In the genomic region with DNA sequence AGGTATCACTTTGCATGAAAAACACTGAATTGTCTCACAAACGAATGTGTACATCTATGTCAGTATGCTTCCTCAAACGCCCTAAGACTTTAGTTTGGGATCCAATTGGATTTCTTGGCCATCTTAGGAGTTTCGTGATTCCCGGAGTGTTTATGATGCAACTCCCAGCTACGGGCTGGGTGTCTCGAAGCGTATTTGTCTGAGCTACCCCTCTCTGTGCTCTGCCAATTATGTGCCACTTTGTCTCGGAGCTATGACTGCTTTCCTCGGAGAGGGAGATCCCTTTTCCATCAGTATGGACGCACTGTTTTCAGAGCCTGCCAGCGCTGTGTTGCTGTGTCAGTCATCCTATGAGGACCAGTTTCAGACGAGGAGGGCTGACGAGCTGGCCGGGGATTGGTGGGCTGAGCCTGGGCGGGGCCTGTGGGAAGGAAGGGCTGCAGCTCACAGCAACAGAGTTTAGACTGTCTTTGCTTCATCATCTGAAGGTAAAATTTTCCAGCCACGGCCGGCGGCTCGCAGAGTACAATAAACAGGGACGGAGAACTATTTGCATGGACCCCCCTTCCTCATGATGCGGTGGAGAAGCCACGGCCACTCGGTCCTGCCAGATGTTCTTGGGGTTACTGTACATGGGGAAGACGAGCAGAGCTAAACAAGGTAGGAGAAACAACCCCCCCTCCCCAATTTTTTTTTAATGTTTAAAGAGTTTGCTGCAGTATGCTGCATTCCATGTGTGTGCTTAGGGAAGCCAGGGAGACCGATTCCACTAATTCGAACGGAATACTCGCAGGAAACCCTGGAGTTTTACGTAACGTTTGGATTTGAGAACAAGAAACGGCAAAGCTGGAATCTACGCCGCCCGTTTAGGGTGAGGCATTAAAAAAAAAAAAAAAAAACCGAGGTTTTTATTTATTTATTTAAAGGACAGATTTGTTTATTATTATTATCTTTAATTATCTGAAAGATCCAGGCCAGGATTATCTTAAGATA, we compare ENCODE assay signal across 8 mouse cellular contexts. TPM values are rescaled to one million over a fixed set of nuclear protein-coding genes. Genes with fewer than 3 reads are reported as not detected.
DNase-seq lines count a peak whose midpoint lies in the region; ATAC-seq and TF ChIP-seq lines count a peak whose summit lies in the region.

A gene (plus strand): TSS at position 424 of the 993 bp plus-strand sequence.

- peaks cover 36% of the 10 kb centered on the region for H3K79me2 ChIP-seq in CH12.LX (replicated peaks; ENCODE audit: control insufficient read depth, extremely low read depth, insufficient read depth, poor library complexity, severe bottlenecking)

- peak; percentile 95 for DNase-seq in CH12.LX (ENCODE audit: extremely low read depth)
- DNase-seq in c-Kit-positive CD71-positive TER-119-negative erythroid progenitor cells, embryonic 14.5 days (ENCODE audit: low read depth) = peak; percentile 85
- DNase-seq in forebrain, embryonic 11.5 days (ENCODE audit: low spot score) = peak; percentile 95
- DNase-seq in kidney, postnatal 4 days = peak; percentile 95 to 97

- peak; percentile 20; the same call in 1 of the 2 replicates for TF ChIP-seq EP300 in CH12.LX (IDR thresholded peaks at IDR 0.05; ENCODE audit: low read length)

- H3K36me3 ChIP-seq in CH12.LX (replicated peaks in 1 of 2; ENCODE audit: control insufficient read depth in 1 of 2, insufficient read depth in 1 of 2, low read length in 1 of 2) = no peaks in the 10 kb centered on the region
- no peaks in the 10 kb centered on the region for H3K36me3 ChIP-seq in forebrain, embryonic 11.5 days (ENCODE audit: control insufficient read depth, insufficient read depth, low read length)
- H3K36me3 ChIP-seq in heart, embryonic 16.5 days (ENCODE audit: control insufficient read depth, insufficient read depth) = no peaks in the 10 kb centered on the region
- H3K36me3 ChIP-seq in liver, embryonic 16.5 days (ENCODE audit: control insufficient read depth, insufficient read depth) = no peaks in the 10 kb centered on the region
- H3K36me3 ChIP-seq in neural tube, embryonic 13.5 days = no peaks in the 10 kb centered on the region
- H3K36me3 ChIP-seq in testis, adult 2 months (ENCODE audit: control insufficient read depth, insufficient read depth, low read length) = no peaks in the 10 kb centered on the region

- H3K4me2 ChIP-seq in CH12.LX (ENCODE audit: insufficient read depth, low read depth, poor library complexity, severe bottlenecking) = peak within 1 kb of the TSS; percentile 75
- peak within 1 kb of the TSS; percentile 61 for H3K4me2 ChIP-seq in forebrain, embryonic 11.5 days (ENCODE audit: low read depth, low read length, severe bottlenecking)
- H3K4me2 ChIP-seq in heart, embryonic 16.5 days (ENCODE audit: low read depth, low read length) = peak within 1 kb of the TSS; percentile 97
- peak within 1 kb of the TSS; percentile 88 for H3K4me2 ChIP-seq in liver, embryonic 16.5 days (ENCODE audit: low read depth, low read length)
- peak within 1 kb of the TSS; percentile 72 for H3K4me2 ChIP-seq in neural tube, embryonic 13.5 days

- peak within 1 kb of the TSS; percentile 51; the same call in 1 of the 2 replicates for H3K27ac ChIP-seq in CH12.LX (ENCODE audit: insufficient read depth, low read depth)
- H3K27ac ChIP-seq in forebrain, embryonic 11.5 days (ENCODE audit: low read depth, low read length) = peak within 1 kb of the TSS; percentile 78
- H3K27ac ChIP-seq in heart, embryonic 16.5 days (ENCODE audit: low read length) = peak within 1 kb of the TSS; percentile 98
- peak within 1 kb of the TSS; percentile 88 for H3K27ac ChIP-seq in liver, embryonic 16.5 days (ENCODE audit: low read length)
- peak within 1 kb of the TSS; percentile 89 for H3K27ac ChIP-seq in neural tube, embryonic 13.5 days (replicated peaks)
- H3K27ac ChIP-seq in testis, adult 2 months (ENCODE audit: control insufficient read depth, insufficient read depth, low read depth, low read length) = peak within 1 kb of the TSS; percentile 74

- no peak for TF ChIP-seq RAD21 in CH12.LX (IDR thresholded peaks at IDR 0.05; ENCODE audit: low read depth, low read length)

- dilution Hi-C loops in CH12.LX (cut with MboI; ENCODE audit: extremely low pct_ligation_motif_present, extremely low pct_unique_long_range_greater_than_20kb, low sequenced_read_pairs) = no loop called here

- 1% methylated on average over 35 of the region's 35 CpGs for WGBS in forebrain, embryonic 11.5 days
- 1% methylated on average over 35 of the region's 35 CpGs for WGBS in heart, embryonic 16.5 days
- WGBS in liver, embryonic 16.5 days (ENCODE audit: insufficient replicate concordance) = 1% methylated on average over 35 of the region's 35 CpGs
- WGBS in neural tube, embryonic 13.5 days = 2% methylated on average over 35 of the region's 35 CpGs

- no peaks in the 10 kb centered on the region for H3K27me3 ChIP-seq in CH12.LX (replicated peaks)
- no peaks in the 10 kb centered on the region for H3K27me3 ChIP-seq in forebrain, embryonic 11.5 days (ENCODE audit: control insufficient read depth, insufficient read depth, low read length)
- no peaks in the 10 kb centered on the region for H3K27me3 ChIP-seq in heart, embryonic 16.5 days (ENCODE audit: control insufficient read depth, insufficient read depth, low read length)
- no peaks in the 10 kb centered on the region for H3K27me3 ChIP-seq in liver, embryonic 16.5 days (ENCODE audit: control insufficient read depth, insufficient read depth, low read depth, low read length)
- H3K27me3 ChIP-seq in neural tube, embryonic 13.5 days = no peaks in the 10 kb centered on the region; the same call in 1 of the 2 replicates
- H3K27me3 ChIP-seq in testis, adult 2 months (ENCODE audit: control insufficient read depth, insufficient read depth, low read length) = no peaks in the 10 kb centered on the region

- TF ChIP-seq CTCF in CH12.LX (conservative IDR thresholded peaks at IDR 0.05 in 1 of 2, IDR thresholded peaks at IDR 0.05 in 1 of 2; ENCODE audit: low read depth in 2 of 2, low read length in 2 of 2) = no peak
- no peak for TF ChIP-seq CTCF in testis, adult 2 months (IDR thresholded peaks at IDR 0.05; ENCODE audit: control insufficient read depth, insufficient read depth, insufficient replicate concordance, low read depth, low read length)

- peaks cover 6 to 44% of the 10 kb centered on the region in 2 experiments; a peak in 2 of 4 replicates for H3K4me1 ChIP-seq in CH12.LX (ENCODE audit: control insufficient read depth in 1 of 2, insufficient read depth in 2 of 2)
- peaks cover 19% of the 10 kb centered on the region for H3K4me1 ChIP-seq in forebrain, embryonic 11.5 days (replicated peaks; ENCODE audit: control insufficient read depth, insufficient read depth, low read length)
- H3K4me1 ChIP-seq in heart, embryonic 16.5 days (ENCODE audit: control insufficient read depth, insufficient read depth, low read length) = peaks cover 34% of the 10 kb centered on the region
- peaks cover 42% of the 10 kb centered on the region for H3K4me1 ChIP-seq in liver, embryonic 16.5 days (ENCODE audit: control insufficient read depth, low read depth, low read length)
- H3K4me1 ChIP-seq in neural tube, embryonic 13.5 days (replicated peaks) = peaks cover 53% of the 10 kb centered on the region
- peaks cover 8% of the 10 kb centered on the region for H3K4me1 ChIP-seq in testis, adult 2 months (ENCODE audit: control insufficient read depth, insufficient read depth, low read length)

- ATAC-seq in forebrain, embryonic 11.5 days (replicated peaks; ENCODE audit: low FRiP score) = peak; percentile 97
- ATAC-seq in heart, embryonic 16.5 days (replicated peaks; ENCODE audit: extremely low read depth, insufficient read depth, low FRiP score) = peak; percentile 95
- peak; percentile 99 for ATAC-seq in liver, embryonic 16.5 days (ENCODE audit: low read depth)
- peak; percentile 99 for ATAC-seq in neural tube, embryonic 13.5 days (ENCODE audit: low read depth)

- peak within 1 kb of the TSS; percentile 67 to 85 (median 78) for H3K4me3 ChIP-seq in CH12.LX (replicated peaks in 1 of 3; ENCODE audit: low read depth in 2 of 3, low read length in 2 of 3, poor library complexity in 1 of 3)
- H3K4me3 ChIP-seq in forebrain, embryonic 11.5 days (ENCODE audit: low read depth, low read length) = peak within 1 kb of the TSS; percentile 62
- H3K4me3 ChIP-seq in heart, embryonic 16.5 days (ENCODE audit: low read length) = peak within 1 kb of the TSS; percentile 85
- H3K4me3 ChIP-seq in liver, embryonic 16.5 days (ENCODE audit: low read depth, low read length) = peak within 1 kb of the TSS; percentile 76
- H3K4me3 ChIP-seq in neural tube, embryonic 13.5 days = peak within 1 kb of the TSS; percentile 58
- peak within 1 kb of the TSS; percentile 77 for H3K4me3 ChIP-seq in testis, adult 2 months (ENCODE audit: control insufficient read depth, low read depth, low read length)

- peak; percentile 76 for TF ChIP-seq POLR2A in CH12.LX (IDR thresholded peaks at IDR 0.05; ENCODE audit: low read depth, low read length)
- peak; percentile 76 for TF ChIP-seq POLR2A in testis, adult 2 months (IDR thresholded peaks at IDR 0.05; ENCODE audit: control insufficient read depth, low read depth, low read length)

- in situ Hi-C loops in CH12.LX (cut with MboI; ENCODE audit: low pct_ligation_motif_present, low pct_unique_long_range_greater_than_20kb, low sequenced_read_pairs) = loop anchor here (10.0 to 25.0 kb wide), 2 partner anchors 119 to 1588 kb away; no protein-coding TSS in a partner anchor

- no peaks in the 10 kb centered on the region for H3K9me3 ChIP-seq in CH12.LX (replicated peaks; ENCODE audit: low read length)
- H3K9me3 ChIP-seq in forebrain, embryonic 11.5 days (ENCODE audit: control insufficient read depth, low read length) = no peaks in the 10 kb centered on the region
- no peaks in the 10 kb centered on the region for H3K9me3 ChIP-seq in heart, embryonic 16.5 days (replicated peaks; ENCODE audit: control insufficient read depth, low read length)
- no peaks in the 10 kb centered on the region for H3K9me3 ChIP-seq in liver, embryonic 16.5 days (replicated peaks; ENCODE audit: control insufficient read depth, low read length)
- H3K9me3 ChIP-seq in neural tube, embryonic 13.5 days = no peaks in the 10 kb centered on the region

- H3K9ac ChIP-seq in CH12.LX (ENCODE audit: insufficient read depth, low read depth) = peak within 1 kb of the TSS; percentile 98
- H3K9ac ChIP-seq in forebrain, embryonic 11.5 days (ENCODE audit: low read length) = peak within 1 kb of the TSS; percentile 57
- H3K9ac ChIP-seq in heart, embryonic 16.5 days (ENCODE audit: low read length) = peak within 1 kb of the TSS; percentile 87
- H3K9ac ChIP-seq in liver, embryonic 16.5 days (ENCODE audit: low read depth, low read length) = peak within 1 kb of the TSS; percentile 77
- peak within 1 kb of the TSS; percentile 72 for H3K9ac ChIP-seq in neural tube, embryonic 13.5 days

RNA-seq across cellular contexts. Expression of the gene that starts here (rescaled TPM):
- total RNA-seq in CH12.LX (2012; rRNA removed) (19.6 and 23.9 TPM in 2 replicates), CH12.LX (2014; rRNA removed) (23.7 and 23.8 TPM in 2 replicates)
- 21.8 and 28.9 TPM in 2 replicates for polyA plus RNA-seq in CH12.LX (2012; ENCODE audit: insufficient read length, low read depth)
- 39.2 and 39.6 TPM in 2 replicates for polyA plus RNA-seq in forebrain, embryonic 11.5 days (2014; fragmentation: Nextera tagmentation; extraction: Ambion mirVana)
- 129 and 142 TPM in 2 replicates for polyA plus RNA-seq in heart, embryonic 16.5 days (2015; fragmentation: Nextera tagmentation; extraction: Ambion mirVana)
- polyA plus RNA-seq in liver, embryonic 16.5 days (2015; fragmentation: Nextera tagmentation; extraction: Ambion mirVana) = 15.9 and 19.3 TPM in 2 replicates
- 39.2 and 39.4 TPM in 2 replicates for polyA plus RNA-seq in neural tube, embryonic 13.5 days (2015; fragmentation: Nextera tagmentation; extraction: Ambion mirVana)
- 13.0 and 14.7 TPM in 2 replicates for polyA plus RNA-seq in testis, adult 2 months (2012; rRNA removed)

Comparison
In these comparisons a context has a peak if more than half of its experiments do, and no peak if none do; other contexts are left out.
1. Peak in every context shown above with its lines: DNase-seq, ATAC-seq, H3K4me3 ChIP-seq and H3K27ac ChIP-seq.